Mouse (Mus musculus) activated CD4-positive, CD25-positive, alpha-beta regulatory T cell (primary cell): Measurements from ENCODE around the gene Ankrd39. TPM values are rescaled to one million over a fixed set of nuclear protein-coding genes. Genes with fewer than 3 reads are reported as not detected.

Source experiments
- polyA plus RNA-seq, 2 experiments: library from polyadenylated mRNA; unstranded; fragments of 100-300 nt; shearing (Covaris generic); gene quantifications; one replicate each; pipeline ENCODE4 v1.2.1; 2017

Gene Ankrd39
- 10 to 100 TPM; 25.1 to 30.1 TPM for polyA plus RNA-seq

DNA sequence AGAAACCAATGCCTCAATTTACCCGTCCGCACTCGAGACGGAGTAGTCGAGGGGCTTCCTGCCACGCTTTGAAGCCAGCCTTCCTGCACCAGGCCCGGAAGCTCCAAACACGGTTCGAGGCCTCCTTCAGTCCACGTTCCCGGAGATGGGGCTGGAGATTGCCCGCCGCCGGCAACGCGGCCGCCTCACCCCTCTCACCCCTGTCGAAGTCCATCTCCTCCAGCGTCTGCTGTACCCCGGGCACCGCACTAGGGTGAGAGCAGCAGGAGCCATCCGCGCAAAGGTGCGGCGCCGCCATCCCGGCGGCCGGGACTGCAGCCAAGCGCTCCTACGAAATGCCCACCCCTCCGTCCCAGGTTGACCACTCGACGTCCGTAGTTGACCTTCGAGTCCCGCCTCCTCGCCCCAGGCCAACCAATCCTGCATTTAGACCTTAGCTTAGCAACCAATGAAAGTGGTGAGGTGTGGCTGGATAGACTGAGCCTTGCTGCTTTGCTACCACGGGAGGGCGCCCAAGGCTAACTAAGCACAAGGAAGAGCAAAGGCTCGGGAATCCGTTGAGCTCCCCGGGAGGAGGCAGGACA, at the start of gene Ankrd39:
Gene Ankrd39, minus strand, starts transcription at position 558 of the 584 bp plus-strand sequence.

DNA sequence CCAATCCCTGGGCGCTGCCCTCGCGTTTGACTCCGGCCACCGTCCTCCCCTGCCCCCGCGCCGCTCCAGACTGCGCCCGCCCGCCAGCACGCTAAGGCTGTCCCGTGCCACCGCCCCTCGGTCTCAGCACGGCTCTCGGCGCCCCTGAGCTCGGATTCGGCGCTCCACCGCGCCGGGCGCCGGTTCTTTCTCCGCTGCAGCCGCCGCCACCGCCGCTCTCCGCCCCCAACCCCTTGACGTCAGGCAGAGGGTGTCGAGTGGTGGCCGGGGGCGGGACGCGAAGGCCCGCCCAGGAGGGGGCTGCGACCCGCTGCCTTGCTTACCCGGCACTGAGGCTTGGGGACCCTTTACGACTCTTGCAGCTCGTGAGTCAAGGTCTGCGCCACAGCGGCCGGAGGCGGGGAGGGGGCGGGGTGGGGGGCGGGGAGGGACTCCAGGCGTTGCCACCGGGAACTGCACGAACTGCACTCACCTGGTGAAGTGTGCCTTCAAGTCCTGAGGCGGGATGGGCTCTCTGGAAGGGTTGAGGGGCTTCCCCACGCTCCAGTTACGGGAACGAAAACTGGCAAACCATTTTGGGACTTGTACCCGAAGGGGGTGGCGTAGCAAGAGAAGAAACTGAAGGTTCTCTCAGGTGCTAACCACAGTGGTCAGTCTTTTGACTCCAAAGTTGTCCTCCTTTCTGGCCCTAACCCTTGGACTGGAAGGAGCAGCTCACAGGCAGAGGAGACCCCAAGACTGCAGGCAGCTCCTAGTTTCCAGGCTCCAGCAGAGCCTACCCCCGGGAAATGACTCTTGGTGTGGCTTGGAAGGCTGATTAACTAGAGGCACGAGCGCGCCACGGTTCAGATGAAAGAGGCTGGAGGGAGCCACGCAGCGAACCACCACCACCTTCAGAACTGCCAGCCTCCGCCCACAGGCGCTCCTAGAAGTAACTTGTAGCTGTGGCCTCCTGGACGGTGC, 11.1 kb upstream of the Ankrd39 start, which contains the start of gene Sema4c:
Gene Sema4c, minus strand, starts transcription at position 319 of the 963 bp plus-strand sequence.

DNA sequence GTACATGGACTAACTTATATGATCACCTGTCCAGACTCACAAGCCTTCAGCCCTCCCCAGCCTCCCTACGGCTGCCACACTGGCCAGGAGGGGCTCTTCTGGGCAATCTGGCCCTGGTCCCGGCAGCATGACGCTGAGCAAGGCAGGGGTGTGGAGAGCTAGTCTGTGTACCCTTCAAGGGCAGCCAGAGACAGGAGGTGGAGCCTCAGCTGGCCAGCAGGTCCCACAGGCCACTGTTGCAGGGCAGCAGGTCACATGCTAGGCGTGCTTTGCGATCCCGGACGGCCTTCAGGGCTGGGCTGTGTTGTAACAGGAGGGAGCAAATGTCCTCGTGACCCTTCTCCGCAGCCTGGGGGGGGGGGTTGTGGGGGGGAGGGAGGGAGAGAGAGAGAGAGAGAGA, 8.1 kb downstream of the Ankrd39 start, which contains the start of gene Gm42417:
Gene Gm42417, minus strand, starts transcription at position 244 of the 400 bp plus-strand sequence.

DNA sequence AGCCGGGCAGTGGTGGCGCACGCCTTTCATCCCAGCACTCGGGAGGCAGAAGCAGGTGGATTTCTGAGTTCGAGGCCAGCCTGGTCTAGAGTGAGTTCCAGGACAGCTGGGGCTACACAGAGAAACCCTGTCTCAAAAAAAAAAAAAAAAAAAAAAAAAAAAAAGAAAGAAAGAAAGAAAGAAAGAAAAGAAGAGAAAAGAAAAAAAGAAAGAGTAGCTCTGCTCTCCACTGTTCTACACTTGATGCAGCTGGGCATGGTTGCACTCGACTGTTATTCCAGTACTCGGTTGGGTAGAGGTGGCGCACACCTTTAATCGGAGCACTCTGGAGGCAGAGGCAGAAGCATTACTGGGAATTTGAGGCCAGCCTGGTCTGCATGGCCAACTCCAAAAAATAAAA, 10.5 kb downstream of the Ankrd39 start, which contains the start of gene Ankrd23:
Gene Ankrd23, minus strand, starts transcription at position 101 of the 400 bp plus-strand sequence.

DNA sequence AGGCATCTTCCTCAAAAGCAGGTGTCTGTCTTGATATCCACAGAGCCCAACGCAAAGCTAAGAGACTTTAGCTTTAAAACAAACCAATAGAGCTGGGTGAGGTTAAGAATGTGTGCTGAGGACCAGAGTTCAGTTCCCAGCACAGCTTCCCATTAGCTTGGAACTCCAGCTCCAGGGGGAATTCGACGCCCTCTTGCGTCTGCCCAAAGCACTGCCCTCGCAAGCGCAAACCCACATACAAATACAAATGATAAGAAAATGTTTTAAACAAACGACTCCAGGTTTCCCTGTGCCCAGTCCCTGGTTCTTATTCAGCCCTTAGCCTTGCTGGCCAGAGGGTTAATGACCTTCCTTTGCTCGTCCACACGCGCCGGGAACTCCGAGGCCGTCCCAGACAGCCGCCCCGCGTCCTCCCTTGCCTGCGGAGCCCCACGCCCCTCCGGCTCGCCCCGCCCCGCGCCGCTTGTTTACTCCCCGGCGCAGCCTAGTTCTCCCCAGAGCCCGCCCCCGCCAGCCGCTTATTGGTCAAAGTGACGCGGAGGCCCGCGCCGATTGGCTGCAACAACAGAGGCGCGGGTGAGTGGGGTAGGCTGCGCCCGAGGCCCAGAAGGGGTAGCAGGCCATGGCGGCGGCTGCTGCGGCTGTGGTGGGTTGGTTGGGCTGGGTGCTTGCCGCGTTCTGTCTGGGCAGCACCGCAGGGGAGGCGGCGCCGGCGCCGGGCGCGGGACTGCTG, 35.8 kb downstream of the Ankrd39 start, which contains the start of gene Cnnm3:
Gene Cnnm3, plus strand, starts transcription at position 579 of the 733 bp plus-strand sequence.

Other genes with a start within 250 kb of the Ankrd39 start
- gene Arid5a, start 239.7 kb downstream of the Ankrd39 start, polyA plus RNA-seq, result 100 to 1,000 TPM; 103 to 111 TPM
- gene Kansl3, start 178.3 kb downstream of the Ankrd39 start, polyA plus RNA-seq, result 10 to 100 TPM; 42.3 to 44.1 TPM
- under 1 TPM; 0.58 to 0.60 TPM for gene Fer1l5, start 175.2 kb downstream of the Ankrd39 start, polyA plus RNA-seq
- gene Lman2l, start 102.2 kb downstream of the Ankrd39 start, polyA plus RNA-seq, result 10 to 100 TPM; 12.5 to 19.3 TPM
- 1 to 10 TPM; 2.0 to 2.2 TPM for gene Cnnm4, start 75.8 kb downstream of the Ankrd39 start, polyA plus RNA-seq
- 10 to 100 TPM; 17.1 to 34.6 TPM for gene Cnnm3, start 35.6 kb downstream of the Ankrd39 start, polyA plus RNA-seq
- 10 to 100 TPM; 22.1 to 24.8 TPM for gene Ankrd23, start 10.6 kb downstream of the Ankrd39 start, polyA plus RNA-seq
- 1 to 10 TPM in 1 of 2 experiments, not detected in 1; 1.0 TPM for gene Gm42417, start 8.0 kb downstream of the Ankrd39 start, polyA plus RNA-seq
- gene Sema4c, start 10.9 kb upstream of the Ankrd39 start, polyA plus RNA-seq, result under 1 TPM; 0.35 to 0.98 TPM
- gene Fam178b, start 135.7 kb upstream of the Ankrd39 start, polyA plus RNA-seq, result under 1 TPM in 1 of 2 experiments, not detected in 1; 0.26 TPM
- 100 to 1,000 TPM; 581 to 642 TPM for gene Cox5b, start 144.0 kb upstream of the Ankrd39 start, polyA plus RNA-seq
- under 1 TPM in 1 of 2 experiments, not detected in 1; 0.28 TPM for gene 4933424G06Rik, start 162.7 kb upstream of the Ankrd39 start, polyA plus RNA-seq
- gene Actr1b, start 167.0 kb upstream of the Ankrd39 start, polyA plus RNA-seq, result 10 to 100 TPM; 50.1 to 58.2 TPM
- 100 to 1,000 TPM; 207 to 227 TPM for gene Zap70, start 214.4 kb upstream of the Ankrd39 start, polyA plus RNA-seq